25 mouse cellular contexts compared by ENCODE assay signal in genomic region chr2:103481314-103482231, GRCm38 (mm10). TPM values are rescaled to one million over a fixed set of nuclear protein-coding genes. Genes with fewer than 3 reads are reported as not detected.
A peak's percentile ranks its signal among the peaks of the same experiment; 100 is the strongest.
DNase-seq lines count a peak whose midpoint lies in the region; ATAC-seq and TF ChIP-seq lines count a peak whose summit lies in the region.
"Had no signal": no experiment of that assay in that cellular context is flagged by ENCODE, and none has a peak within 500 bp of the region (broad histone marks: within the 10 kb centered on the region; RNA-seq: fewer than 3 reads in every experiment).

No protein-coding gene starts in this region.

- WGBS in liver, adult 2 months: 26% methylated on average over 11 of the region's 11 CpGs
- WGBS in liver, embryonic 11.5 days: 71% methylated on average over 11 of the region's 11 CpGs
- WGBS in liver, embryonic 15.5 days (ENCODE audit: insufficient replicate concordance): 69% methylated on average over 11 of the region's 11 CpGs
- 91% methylated on average over 11 of the region's 11 CpGs for WGBS in forebrain, embryonic 13.5 days

- no peaks in the 10 kb centered on the region for H3K27me3 ChIP-seq in liver, adult 2 months (ENCODE audit: control insufficient read depth, insufficient read depth, low read length)
- H3K27me3 ChIP-seq in liver, embryonic 11.5 days (replicated peaks; ENCODE audit: control insufficient read depth, insufficient read depth, low read length): no peaks in the 10 kb centered on the region
- no peaks in the 10 kb centered on the region for H3K27me3 ChIP-seq in liver, embryonic 15.5 days
- H3K27me3 ChIP-seq in forebrain, embryonic 13.5 days: no peaks in the 10 kb centered on the region
- H3K27me3 ChIP-seq: CH12.LX; forebrain, embryonic 12.5 days; heart, embryonic 15.5 days; hindbrain, embryonic 15.5 days; kidney, embryonic 15.5 days; limb, embryonic 15.5 days had no signal

- peaks cover 40% of the 10 kb centered on the region for H3K36me3 ChIP-seq in liver, adult 2 months (ENCODE audit: control insufficient read depth, insufficient read depth, low read length)
- H3K36me3 ChIP-seq in liver, embryonic 11.5 days (ENCODE audit: control insufficient read depth, insufficient read depth, low read length): no peaks in the 10 kb centered on the region
- peaks cover 47% of the 10 kb centered on the region for H3K36me3 ChIP-seq in liver, embryonic 15.5 days (replicated peaks)
- no peaks in the 10 kb centered on the region for H3K36me3 ChIP-seq in forebrain, embryonic 13.5 days (ENCODE audit: poor library complexity, severe bottlenecking)
- H3K36me3 ChIP-seq: forebrain, embryonic 12.5 days; heart, embryonic 15.5 days; hindbrain, embryonic 15.5 days; kidney, embryonic 15.5 days; limb, embryonic 15.5 days had no signal

- no peaks in the 10 kb centered on the region for H3K9me3 ChIP-seq in liver, embryonic 11.5 days (ENCODE audit: control insufficient read depth, low read length)
- no peaks in the 10 kb centered on the region for H3K9me3 ChIP-seq in liver, embryonic 15.5 days (replicated peaks)
- H3K9me3 ChIP-seq in forebrain, embryonic 13.5 days (replicated peaks): no peaks in the 10 kb centered on the region
- H3K9me3 ChIP-seq: forebrain, embryonic 12.5 days; G1E; heart, embryonic 15.5 days; hindbrain, embryonic 15.5 days; kidney, embryonic 15.5 days; limb, embryonic 15.5 days had no signal

- peaks cover 30% of the 10 kb centered on the region; the same call in 1 of the 2 replicates for H3K79me2 ChIP-seq in liver, adult 2 months (ENCODE audit: control insufficient read depth, insufficient read depth, low read length)

- no peak for ATAC-seq in liver, embryonic 11.5 days (replicated peaks; ENCODE audit: low FRiP score)
- ATAC-seq in liver, embryonic 15.5 days (ENCODE audit: insufficient read depth): no peak
- ATAC-seq in cerebellum, adult (ENCODE audit: insufficient number of reproducible peaks, low FRiP score, low TSS enrichment): no peak
- ATAC-seq in forebrain, embryonic 13.5 days: no peak

- TF ChIP-seq POLR2A in liver, adult 2 months (IDR thresholded peaks at IDR 0.05; ENCODE audit: extremely low read depth, insufficient read depth, low read length): no peak

- H3K4me3 ChIP-seq in liver, adult 2 months (ENCODE audit: insufficient read depth, low read depth, low read length): peak overlapping the region; percentile 94
- H3K4me3 ChIP-seq in liver, embryonic 11.5 days (ENCODE audit: low read depth, low read length): no peak overlapping the region
- peak overlapping the region; percentile 78 for H3K4me3 ChIP-seq in liver, embryonic 15.5 days (replicated peaks)
- no peak overlapping the region for H3K4me3 ChIP-seq in forebrain, embryonic 13.5 days
- H3K4me3 ChIP-seq: forebrain, embryonic 12.5 days; heart, embryonic 15.5 days; hindbrain, embryonic 15.5 days; kidney, embryonic 15.5 days; left cerebral cortex, adult 2 months; limb, embryonic 15.5 days had no signal

- H3K4me1 ChIP-seq in liver, adult 2 months (ENCODE audit: control insufficient read depth, insufficient read depth, low read length): peaks cover 16% of the 10 kb centered on the region; the same call in 1 of the 2 replicates
- peaks cover 52% of the 10 kb centered on the region for H3K4me1 ChIP-seq in liver, embryonic 11.5 days (replicated peaks; ENCODE audit: control insufficient read depth, insufficient read depth, low read length)
- peaks cover 67% of the 10 kb centered on the region for H3K4me1 ChIP-seq in liver, embryonic 15.5 days (replicated peaks)
- peaks cover 16% of the 10 kb centered on the region for H3K4me1 ChIP-seq in forebrain, embryonic 13.5 days

- H3K9ac ChIP-seq in liver, adult 2 months (ENCODE audit: low read depth, low read length): peak overlapping the region; percentile 75
- H3K9ac ChIP-seq in liver, embryonic 11.5 days (ENCODE audit: low read depth, low read length): no peak overlapping the region
- peak overlapping the region; percentile 55; the same call in 1 of the 2 replicates for H3K9ac ChIP-seq in liver, embryonic 15.5 days
- no peak overlapping the region for H3K9ac ChIP-seq in forebrain, embryonic 13.5 days
- H3K9ac ChIP-seq: forebrain, embryonic 12.5 days; heart, embryonic 15.5 days; hindbrain, embryonic 15.5 days; kidney, embryonic 15.5 days; limb, embryonic 15.5 days had no signal

- DNase-seq in heart, adult 11 months: peak; percentile 49
- DNase-seq in heart, adult 9 months (ENCODE audit: low spot score in 2 of 2): no peak
- DNase-seq in liver, adult 2 months (ENCODE audit: extremely low read depth, low read depth, low spot score): peak; percentile 80
- no peak for DNase-seq in liver
- DNase-seq in liver, embryonic 11.5 days (ENCODE audit: low spot score): no peak
- DNase-seq: adrenal gland, postnatal 25 days; B cell, adult 2 months; cerebellum, adult 11-12 months; cerebellum, postnatal 10 days; heart, postnatal 4 days; layer of hippocampus, adult 9-11 months; left cerebral cortex, postnatal 4 days; lung, postnatal 10 days; midbrain, embryonic 14.5 days had no signal

- H3K27ac ChIP-seq in liver, adult 2 months (replicated peaks; ENCODE audit: insufficient read depth, low read depth, low read length): peak overlapping the region; percentile 90
- no peak overlapping the region for H3K27ac ChIP-seq in liver, embryonic 11.5 days (ENCODE audit: low read depth, low read length)
- peak overlapping the region; percentile 91 for H3K27ac ChIP-seq in liver, embryonic 15.5 days (replicated peaks)
- no peak overlapping the region for H3K27ac ChIP-seq in forebrain, embryonic 13.5 days
- H3K27ac ChIP-seq: forebrain, embryonic 12.5 days; heart, embryonic 15.5 days; hindbrain, embryonic 15.5 days; kidney, embryonic 15.5 days; left cerebral cortex, adult 2 months; limb, embryonic 15.5 days had no signal

- peak overlapping the region; percentile 82 for H3K4me2 ChIP-seq in liver, embryonic 11.5 days
- peak overlapping the region; percentile 89 for H3K4me2 ChIP-seq in liver, embryonic 15.5 days
- no peak overlapping the region for H3K4me2 ChIP-seq in forebrain, embryonic 13.5 days
- H3K4me2 ChIP-seq: forebrain, embryonic 12.5 days; heart, embryonic 15.5 days; hindbrain, embryonic 15.5 days; kidney, embryonic 15.5 days; limb, embryonic 15.5 days had no signal

- no peak for TF ChIP-seq CTCF in liver, adult 2 months (IDR thresholded peaks at IDR 0.05; ENCODE audit: low read depth, low read length)

RNA-seq across cellular contexts. Expression of gene Cat, which starts 3.4 kb away (rescaled TPM):
- 1,807 and 1,852 TPM in 2 replicates for total RNA-seq in liver, adult 2 months (2014; rRNA removed)
- polyA plus RNA-seq in liver, adult 2 months (2012; rRNA removed): 1,476 and 1,516 TPM in 2 replicates
- polyA plus RNA-seq in liver, embryonic 11.5 days (2014; fragmentation: Nextera tagmentation; extraction: Ambion mirVana): 145 and 166 TPM in 2 replicates
- 205 and 239 TPM in 2 replicates for polyA plus RNA-seq in liver, embryonic 15.5 days (2015; fragmentation: Nextera tagmentation; extraction: Ambion mirVana)
- 67.3 and 69.8 TPM in 2 replicates for polyA plus RNA-seq in forebrain, embryonic 13.5 days (2015; fragmentation: Nextera tagmentation; extraction: Ambion mirVana)

Comparison
In these comparisons a context has a peak if more than half of its experiments do, and no peak if none do; other contexts are left out.
1. DNase-seq: peak in heart, adult 11 months (single experiment) and liver, adult 2 months (single experiment); none in heart, adult 9 months (0 of 2), liver (single experiment) and liver, embryonic 11.5 days (single experiment).
2. H3K27ac ChIP-seq: peak in liver, adult 2 months (single experiment) and liver, embryonic 15.5 days (single experiment); none in liver, embryonic 11.5 days (single experiment) and forebrain, embryonic 13.5 days (single experiment).
3. H3K4me3 ChIP-seq: peak in liver, adult 2 months (single experiment) and liver, embryonic 15.5 days (single experiment); none in liver, embryonic 11.5 days (single experiment) and forebrain, embryonic 13.5 days (single experiment).
4. H3K9ac ChIP-seq: peak in liver, adult 2 months (single experiment) and liver, embryonic 15.5 days (single experiment); none in liver, embryonic 11.5 days (single experiment) and forebrain, embryonic 13.5 days (single experiment).